Mouse (Mus musculus): ENCODE data around the gene Ttc33. TPM values are rescaled to one million over a fixed set of nuclear protein-coding genes. Genes with fewer than 3 reads are reported as not detected.
"Not testable (repeated sequence)": the region's sequence is repeated elsewhere in the genome, so short reads cannot be mapped to it uniquely, and the experiment has no call there.

Ttc33 gene
- polyA plus RNA-seq, 1 experiment from 2014 or later: 47.2 TPM

GRCm38 (mm10) chr15:5193833-5194232, 8.5 kb downstream of the Ttc33 start:
- H3K9ac ChIP-seq (ENCODE audit: low read length): no peak overlapping the region
- no peak overlapping the region for H3K4me2 ChIP-seq (ENCODE audit: low read depth, severe bottlenecking)
- H3K36me3 ChIP-seq (ENCODE audit: control insufficient read depth, insufficient read depth, low read length): no peaks in the 10 kb centered on the region; the same call in 1 of the 2 replicates
- H3K27ac ChIP-seq (replicated peaks; ENCODE audit: low read depth, low read length): no peak overlapping the region
- ATAC-seq (ENCODE audit: insufficient number of reproducible peaks, low FRiP score, low TSS enrichment, low read depth) (no peak), DNase-seq (ENCODE audit: low spot score) (no peak)
- WGBS: 82% methylated on average over 3 of the region's 3 CpGs
- H3K27me3 ChIP-seq (ENCODE audit: control insufficient read depth, insufficient read depth, low read length): no peaks in the 10 kb centered on the region
- no peaks in the 10 kb centered on the region for H3K9me3 ChIP-seq (ENCODE audit: control insufficient read depth, low read length)
- H3K4me1 ChIP-seq (ENCODE audit: control insufficient read depth, insufficient read depth, low read length): no peaks in the 10 kb centered on the region
- no peak overlapping the region for H3K4me3 ChIP-seq (ENCODE audit: low read depth, low read length)

GRCm38 (mm10) chr15:5194446-5194845, 9.1 kb downstream of the Ttc33 start:
- WGBS: 91% methylated on average over 6 of the region's 6 CpGs
- no peaks in the 10 kb centered on the region for H3K9me3 ChIP-seq (ENCODE audit: control insufficient read depth, low read length)
- no peak overlapping the region for H3K4me2 ChIP-seq (ENCODE audit: low read depth, severe bottlenecking)
- no peaks in the 10 kb centered on the region for H3K4me1 ChIP-seq (ENCODE audit: control insufficient read depth, insufficient read depth, low read length)
- no peaks in the 10 kb centered on the region; the same call in 1 of the 2 replicates for H3K36me3 ChIP-seq (ENCODE audit: control insufficient read depth, insufficient read depth, low read length)
- no peak overlapping the region for H3K27ac ChIP-seq (replicated peaks; ENCODE audit: low read depth, low read length)
- H3K27me3 ChIP-seq (ENCODE audit: control insufficient read depth, insufficient read depth, low read length): no peaks in the 10 kb centered on the region
- ATAC-seq (ENCODE audit: insufficient number of reproducible peaks, low FRiP score, low TSS enrichment, low read depth) (no peak), DNase-seq (ENCODE audit: low spot score) (no peak)
- no peak overlapping the region for H3K4me3 ChIP-seq (ENCODE audit: low read depth, low read length)
- no peak overlapping the region for H3K9ac ChIP-seq (ENCODE audit: low read length)

- no peak overlapping the region for H3K4me2 ChIP-seq (ENCODE audit: low read depth, severe bottlenecking)
- ATAC-seq (ENCODE audit: insufficient number of reproducible peaks, low FRiP score, low TSS enrichment, low read depth) (no peak), DNase-seq (ENCODE audit: low spot score) (no peak)
- H3K27me3 ChIP-seq (ENCODE audit: control insufficient read depth, insufficient read depth, low read length): no peaks in the 10 kb centered on the region
- no peaks in the 10 kb centered on the region for H3K4me1 ChIP-seq (ENCODE audit: control insufficient read depth, insufficient read depth, low read length)
- H3K36me3 ChIP-seq (ENCODE audit: control insufficient read depth, insufficient read depth, low read length): no peaks in the 10 kb centered on the region; the same call in 1 of the 2 replicates
- no peaks in the 10 kb centered on the region for H3K9me3 ChIP-seq (ENCODE audit: control insufficient read depth, low read length)
- 91% methylated on average over 9 of the region's 9 CpGs for WGBS
- no peak overlapping the region for H3K27ac ChIP-seq (replicated peaks; ENCODE audit: low read depth, low read length)
- no peak overlapping the region for H3K9ac ChIP-seq (ENCODE audit: low read length)
- no peak overlapping the region for H3K4me3 ChIP-seq (ENCODE audit: low read depth, low read length)
These were observed 9.6 kb downstream of the Ttc33 start for GRCm38 (mm10) chr15:5194931-5195330.

GRCm38 (mm10) chr15:5195987-5196514, 10.7 kb downstream of the Ttc33 start:
- H3K27me3 ChIP-seq (ENCODE audit: control insufficient read depth, insufficient read depth, low read length): no peaks in the 10 kb centered on the region
- H3K4me3 ChIP-seq (ENCODE audit: low read depth, low read length): no peak overlapping the region
- H3K36me3 ChIP-seq (ENCODE audit: control insufficient read depth, insufficient read depth, low read length): no peaks in the 10 kb centered on the region; the same call in 1 of the 2 replicates
- no peaks in the 10 kb centered on the region for H3K9me3 ChIP-seq (ENCODE audit: control insufficient read depth, low read length)
- no peaks in the 10 kb centered on the region for H3K4me1 ChIP-seq (ENCODE audit: control insufficient read depth, insufficient read depth, low read length)
- ATAC-seq (ENCODE audit: insufficient number of reproducible peaks, low FRiP score, low TSS enrichment, low read depth) (no peak), DNase-seq (ENCODE audit: low spot score) (no peak)
- WGBS: 87% methylated on average over 4 of the region's 4 CpGs
- H3K4me2 ChIP-seq (ENCODE audit: low read depth, severe bottlenecking): no peak overlapping the region
- H3K27ac ChIP-seq (replicated peaks; ENCODE audit: low read depth, low read length): no peak overlapping the region
- H3K9ac ChIP-seq (ENCODE audit: low read length): no peak overlapping the region

GRCm38 (mm10) chr15:5196691-5197090, 11.4 kb downstream of the Ttc33 start:
- H3K36me3 ChIP-seq (ENCODE audit: control insufficient read depth, insufficient read depth, low read length): no peaks in the 10 kb centered on the region; the same call in 1 of the 2 replicates
- H3K9ac ChIP-seq (ENCODE audit: low read length): no peak overlapping the region
- H3K9me3 ChIP-seq (ENCODE audit: control insufficient read depth, low read length): no peaks in the 10 kb centered on the region
- no peak for DNase-seq (ENCODE audit: low spot score)
- WGBS: 60% methylated on average over 4 of the region's 4 CpGs
- ATAC-seq (ENCODE audit: insufficient number of reproducible peaks, low FRiP score, low TSS enrichment, low read depth): no peak
- H3K4me1 ChIP-seq (ENCODE audit: control insufficient read depth, insufficient read depth, low read length): no peaks in the 10 kb centered on the region
- H3K27me3 ChIP-seq (ENCODE audit: control insufficient read depth, insufficient read depth, low read length): no peaks in the 10 kb centered on the region
- H3K27ac ChIP-seq (replicated peaks; ENCODE audit: low read depth, low read length): no peak overlapping the region
- no peak overlapping the region for H3K4me2 ChIP-seq (ENCODE audit: low read depth, severe bottlenecking)
- H3K4me3 ChIP-seq (ENCODE audit: low read depth, low read length): no peak overlapping the region

GRCm38 (mm10) chr15:5205222-5205621, 19.9 kb downstream of the Ttc33 start:
- no peak for DNase-seq (ENCODE audit: low spot score)
- Histone ChIP-seq H3K27me3 (ENCODE audit: control insufficient read depth, insufficient read depth, low read length) (no peaks in the 10 kb centered on the region), H3K27ac (replicated peaks; ENCODE audit: low read depth, low read length) (no peak overlapping the region), H3K4me2 (ENCODE audit: low read depth, severe bottlenecking) (no peak overlapping the region), H3K9me3 (ENCODE audit: control insufficient read depth, low read length) (no peaks in the 10 kb centered on the region), H3K4me1 (ENCODE audit: control insufficient read depth, insufficient read depth, low read length) (no peaks in the 10 kb centered on the region), H3K4me3 (ENCODE audit: low read depth, low read length) (no peak overlapping the region), H3K9ac (ENCODE audit: low read length) (no peak overlapping the region), H3K36me3 (ENCODE audit: control insufficient read depth, insufficient read depth, low read length) (no peaks in the 10 kb centered on the region)
- no peak for ATAC-seq (ENCODE audit: insufficient number of reproducible peaks, low FRiP score, low TSS enrichment, low read depth)
- WGBS: 89% methylated on average over 9 of the region's 9 CpGs

- no peak overlapping the region for H3K9ac ChIP-seq (ENCODE audit: low read length)
- no peak overlapping the region for H3K4me2 ChIP-seq (ENCODE audit: low read depth, severe bottlenecking)
- H3K36me3 ChIP-seq (ENCODE audit: control insufficient read depth, insufficient read depth, low read length): no peaks in the 10 kb centered on the region
- WGBS: 91% methylated on average over 3 of the region's 3 CpGs
- DNase-seq (ENCODE audit: low spot score): no peak
- no peak overlapping the region for H3K27ac ChIP-seq (replicated peaks; ENCODE audit: low read depth, low read length)
- H3K27me3 ChIP-seq (ENCODE audit: control insufficient read depth, insufficient read depth, low read length): no peaks in the 10 kb centered on the region
- H3K4me1 ChIP-seq (ENCODE audit: control insufficient read depth, insufficient read depth, low read length): no peaks in the 10 kb centered on the region
- no peaks in the 10 kb centered on the region for H3K9me3 ChIP-seq (ENCODE audit: control insufficient read depth, low read length)
- H3K4me3 ChIP-seq (ENCODE audit: low read depth, low read length): no peak overlapping the region
- no peak for ATAC-seq (ENCODE audit: insufficient number of reproducible peaks, low FRiP score, low TSS enrichment, low read depth)
These were observed 23.8 kb downstream of the Ttc33 start for GRCm38 (mm10) chr15:5209116-5209515.

GRCm38 (mm10) chr15:5220491-5220890, 35.2 kb downstream of the Ttc33 start:
- Histone ChIP-seq H3K27ac (replicated peaks; ENCODE audit: low read depth, low read length) (no peak overlapping the region), H3K9ac (ENCODE audit: low read length) (no peak overlapping the region), H3K4me1 (ENCODE audit: control insufficient read depth, insufficient read depth, low read length) (no peaks in the 10 kb centered on the region), H3K9me3 (ENCODE audit: control insufficient read depth, low read length) (no peaks in the 10 kb centered on the region), H3K36me3 (ENCODE audit: control insufficient read depth, insufficient read depth, low read length) (no peaks in the 10 kb centered on the region), H3K27me3 (ENCODE audit: control insufficient read depth, insufficient read depth, low read length) (no peaks in the 10 kb centered on the region), H3K4me3 (ENCODE audit: low read depth, low read length) (no peak overlapping the region), H3K4me2 (ENCODE audit: low read depth, severe bottlenecking) (no peak overlapping the region)
- ATAC-seq (ENCODE audit: insufficient number of reproducible peaks, low FRiP score, low TSS enrichment, low read depth): no peak
- DNase-seq (ENCODE audit: low spot score): no peak
- 94% methylated on average over 6 of the region's 6 CpGs for WGBS

GRCm38 (mm10) chr15:5230746-5231145, 45.4 kb downstream of the Ttc33 start:
- not testable (repeated sequence) for H3K27me3 ChIP-seq (ENCODE audit: control insufficient read depth, insufficient read depth, low read length); H3K9me3 ChIP-seq (ENCODE audit: control insufficient read depth, low read length); ATAC-seq (ENCODE audit: insufficient number of reproducible peaks, low FRiP score, low TSS enrichment, low read depth); H3K4me1 ChIP-seq (ENCODE audit: control insufficient read depth, insufficient read depth, low read length); H3K27ac ChIP-seq (replicated peaks; ENCODE audit: low read depth, low read length); H3K4me2 ChIP-seq (ENCODE audit: low read depth, severe bottlenecking); H3K4me3 ChIP-seq (ENCODE audit: low read depth, low read length); H3K9ac ChIP-seq (ENCODE audit: low read length); H3K36me3 ChIP-seq (ENCODE audit: control insufficient read depth, insufficient read depth, low read length); DNase-seq (ENCODE audit: low spot score)
- 87% methylated on average over 10 of the region's 10 CpGs for WGBS
